Mouse (Mus musculus): ENCODE results near the gene Tlnrd1.

DNA sequence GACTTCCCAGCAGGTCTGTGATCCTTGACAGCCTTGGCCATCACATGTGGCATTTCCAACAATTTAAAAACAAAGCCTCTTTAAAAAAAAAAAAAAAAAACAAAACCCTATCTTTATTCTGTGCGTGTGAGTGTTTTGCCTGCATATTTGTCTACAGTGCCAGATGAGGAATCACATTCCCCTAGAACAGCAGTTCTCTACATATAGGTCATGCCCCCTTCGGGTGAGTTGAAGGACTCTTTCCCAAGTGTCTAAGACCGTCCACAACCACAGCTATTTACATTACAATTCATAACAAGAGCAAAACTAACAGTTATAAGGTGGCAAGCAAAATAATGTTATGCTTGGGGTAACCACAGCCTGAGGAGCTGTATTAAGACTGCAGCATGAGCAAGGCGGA lies 17.3 kb upstream of the Tlnrd1 start:
- TF ChIP-seq CTCF (IDR thresholded peaks at IDR 0.05; ENCODE audit: insufficient read depth, low read length) (no peak), POLR2A (IDR thresholded peaks at IDR 0.05; ENCODE audit: borderline replicate concordance, extremely low read depth, low read depth, low read length) (no peak)

All from lung, adult 2 months (tissue).